In the genomic region with DNA sequence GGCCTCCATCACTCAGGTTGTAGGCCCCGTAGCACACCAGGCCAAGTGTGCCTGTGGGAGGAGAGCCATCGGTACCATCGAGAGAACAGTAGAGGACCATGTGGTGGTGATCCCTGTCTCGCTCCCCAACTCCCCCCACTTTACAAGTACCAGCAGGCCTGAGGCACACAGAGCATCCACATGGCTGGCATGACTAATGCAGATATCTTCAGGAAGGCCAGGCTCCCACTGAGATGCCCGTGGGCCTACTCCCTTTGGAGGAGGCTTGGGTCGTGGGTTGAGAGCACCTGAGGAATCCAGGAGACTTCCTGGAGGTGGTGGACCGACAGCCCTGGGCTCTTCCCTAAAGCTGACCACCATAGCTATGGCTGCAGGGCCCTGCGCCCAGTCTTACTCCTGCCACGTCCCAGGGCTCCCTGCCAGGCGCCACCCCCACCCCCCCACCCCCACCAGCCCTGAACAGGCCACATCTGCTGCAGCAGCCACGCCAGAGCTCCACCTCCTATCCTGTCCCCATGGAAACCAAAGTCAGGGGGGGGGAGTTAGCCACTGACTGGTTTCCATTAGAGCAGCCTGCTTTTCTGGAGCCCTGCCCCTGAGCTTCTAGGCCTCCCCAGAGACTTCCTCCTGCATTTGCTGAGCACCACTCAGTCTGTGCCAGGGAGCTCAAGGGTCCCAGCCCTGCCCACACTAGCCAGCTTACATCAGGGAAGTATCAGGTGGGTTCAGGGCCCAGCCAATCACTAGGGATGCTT, we compare ENCODE assay signal across 8 mouse cellular contexts. TPM values are rescaled to one million over a fixed set of nuclear protein-coding genes. Genes with fewer than 3 reads are reported as not detected.
DNase-seq lines count a peak whose midpoint lies in the region; ATAC-seq and TF ChIP-seq lines count a peak whose summit lies in the region.

No protein-coding gene starts in this region.

- TF ChIP-seq CTCF in lung, adult 2 months (IDR thresholded peaks at IDR 0.05; ENCODE audit: insufficient read depth, low read length) = no peak

- H3K9ac ChIP-seq in embryonic facial prominence, embryonic 15.5 days = peak overlapping the region; percentile 10; the same call in 1 of the 2 replicates
- H3K9ac ChIP-seq in heart, embryonic 13.5 days = no peak overlapping the region; the same call in 1 of the 2 replicates
- H3K9ac ChIP-seq in kidney, embryonic 14.5 days (ENCODE audit: low read depth, low read length) = no peak overlapping the region

- peaks cover 51% of the 10 kb centered on the region for H3K4me1 ChIP-seq in lung, adult 2 months (ENCODE audit: control insufficient read depth, insufficient read depth, low read length)
- H3K4me1 ChIP-seq in embryonic facial prominence, embryonic 15.5 days = peaks cover 56% of the 10 kb centered on the region
- peaks cover 29% of the 10 kb centered on the region for H3K4me1 ChIP-seq in heart, embryonic 13.5 days
- no peaks in the 10 kb centered on the region for H3K4me1 ChIP-seq in kidney, embryonic 14.5 days (ENCODE audit: control insufficient read depth, insufficient read depth, low read length)

- H3K9me3 ChIP-seq in embryonic facial prominence, embryonic 15.5 days (replicated peaks) = no peaks in the 10 kb centered on the region
- no peaks in the 10 kb centered on the region for H3K9me3 ChIP-seq in heart, embryonic 13.5 days
- H3K9me3 ChIP-seq in kidney, embryonic 14.5 days (ENCODE audit: control insufficient read depth, low read length) = no peaks in the 10 kb centered on the region

- peak overlapping the region; percentile 35 for H3K4me2 ChIP-seq in embryonic facial prominence, embryonic 15.5 days (replicated peaks)
- no peak overlapping the region for H3K4me2 ChIP-seq in heart, embryonic 13.5 days
- no peak overlapping the region for H3K4me2 ChIP-seq in kidney, embryonic 14.5 days (replicated peaks; ENCODE audit: low read depth, low read length)

- H3K27me3 ChIP-seq in embryonic facial prominence, embryonic 15.5 days = no peaks in the 10 kb centered on the region
- H3K27me3 ChIP-seq in heart, embryonic 13.5 days (replicated peaks) = 0 out of 2 replicates have a peak, but pooled peaks cover 2% of the 10 kb centered on the region
- H3K27me3 ChIP-seq in kidney, embryonic 14.5 days (ENCODE audit: control insufficient read depth, insufficient read depth, low read length) = no peaks in the 10 kb centered on the region

- peak overlapping the region; percentile 95 for H3K27ac ChIP-seq in embryonic facial prominence, embryonic 15.5 days (replicated peaks)
- H3K27ac ChIP-seq in heart, embryonic 13.5 days (replicated peaks) = peak overlapping the region; percentile 72
- peak overlapping the region; percentile 60; the same call in 1 of the 2 replicates for H3K27ac ChIP-seq in kidney, embryonic 14.5 days (ENCODE audit: low read depth, low read length)

- peak; percentile 89 for ATAC-seq in embryonic facial prominence, embryonic 15.5 days (ENCODE audit: insufficient number of reproducible peaks, low FRiP score, low TSS enrichment, low read depth)
- ATAC-seq in heart, embryonic 13.5 days (ENCODE audit: extremely low read depth, insufficient number of reproducible peaks, low FRiP score, low TSS enrichment) = peak; percentile 48; the same call in 1 of the 2 replicates
- ATAC-seq in kidney, embryonic 14.5 days (ENCODE audit: low FRiP score, low TSS enrichment) = peak; percentile 69; the same call in 1 of the 2 replicates
- no peak for ATAC-seq in monocyte, adult 5-6 weeks (replicated peaks; ENCODE audit: insufficient number of reproducible peaks, low FRiP score, low TSS enrichment, poor library complexity, severe bottlenecking)

- TF ChIP-seq POLR2A in lung, adult 2 months (IDR thresholded peaks at IDR 0.05; ENCODE audit: borderline replicate concordance, extremely low read depth, low read depth, low read length) = no peak; the same call in 1 of the 2 replicates

- no peak overlapping the region for H3K4me3 ChIP-seq in lung, adult 2 months (replicated peaks; ENCODE audit: extremely low read depth, low read depth, low read length)
- no peak overlapping the region; the same call in 1 of the 2 replicates for H3K4me3 ChIP-seq in embryonic facial prominence, embryonic 15.5 days (replicated peaks)
- H3K4me3 ChIP-seq in heart, embryonic 13.5 days = no peak overlapping the region
- H3K4me3 ChIP-seq in kidney, embryonic 14.5 days (ENCODE audit: low read length) = no peak overlapping the region

- peak; percentile 79 to 86 for DNase-seq in lung, adult 18-20 months
- no peak for DNase-seq in lung, adult 2 months
- DNase-seq in lung, postnatal 25 days (ENCODE audit: low spot score) = peak; percentile 80
- DNase-seq in telencephalon, adult 2 months (ENCODE audit: low read depth, low spot score) = peak; percentile 81

- WGBS in lung, adult 2 months = 38% methylated on average over 11 of the region's 11 CpGs
- WGBS in embryonic facial prominence, embryonic 15.5 days = 36% methylated on average over 11 of the region's 11 CpGs
- 59% methylated on average over 11 of the region's 11 CpGs for WGBS in heart, embryonic 13.5 days
- WGBS in kidney, embryonic 14.5 days = 73% methylated on average over 10 of the region's 11 CpGs

- H3K36me3 ChIP-seq in embryonic facial prominence, embryonic 15.5 days = peaks cover 55% of the 10 kb centered on the region
- peaks cover 45% of the 10 kb centered on the region for H3K36me3 ChIP-seq in heart, embryonic 13.5 days
- peaks cover 62% of the 10 kb centered on the region for H3K36me3 ChIP-seq in kidney, embryonic 14.5 days (ENCODE audit: control insufficient read depth, insufficient read depth, low read length)

RNA-seq across cellular contexts. Expression of a gene that starts 48.0 kb away (rescaled TPM):
- polyA plus RNA-seq in lung, adult 2 months (2012; rRNA removed) = 2.2 and 2.3 TPM in 2 replicates
- 3.6 and 5.0 TPM in 2 replicates for polyA plus RNA-seq in embryonic facial prominence, embryonic 15.5 days (2015; fragmentation: Nextera tagmentation; extraction: Ambion mirVana)
- 5.9 and 6.6 TPM in 2 replicates for polyA plus RNA-seq in heart, embryonic 13.5 days (2015; fragmentation: Nextera tagmentation; extraction: Ambion mirVana)
- polyA plus RNA-seq in kidney, embryonic 14.5 days (2014; fragmentation: Nextera tagmentation; extraction: Ambion mirVana) = 1.7 and 2.3 TPM in 2 replicates
- total RNA-seq in monocyte, adult 5-6 weeks (2017) = not detected in 3 replicates
